Mouse (Mus musculus): Measurements from ENCODE around the gene 1700008O03Rik.

DNA sequence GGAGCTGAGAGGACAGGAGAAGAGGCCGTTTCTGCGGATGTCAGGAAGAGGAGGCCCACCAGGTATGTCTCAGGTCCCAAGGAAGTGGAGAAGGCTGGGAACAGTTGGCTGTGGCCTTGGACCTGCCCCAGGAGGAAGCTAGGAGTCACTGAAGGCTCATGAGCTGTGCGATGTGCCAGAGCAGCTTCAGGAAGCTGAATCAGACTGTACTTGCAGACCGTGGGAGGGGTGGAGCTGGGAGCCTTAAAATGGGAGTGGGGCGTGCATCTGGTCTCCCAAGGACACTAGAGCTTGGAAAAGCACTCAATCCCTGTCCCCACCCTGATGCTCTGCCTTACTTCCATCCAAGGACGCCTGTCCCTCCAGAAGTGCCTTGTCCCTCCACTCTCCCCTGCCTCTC lies 59.0 kb downstream of the 1700008O03Rik start:
- TF ChIP-seq POLR2A (IDR thresholded peaks at IDR 0.05; ENCODE audit: low read depth, low read length) (no peak), CTCF (IDR thresholded peaks at IDR 0.05; ENCODE audit: borderline replicate concordance, insufficient read depth, low read length) (no peak)
